Mouse (Mus musculus) testis, postnatal 14 days (tissue): ENCODE measurements around the gene Kctd21.

ENCODE experiments used
- DNase-seq: peaks from one replicate; pipeline ENCODE4 v3.0.0; 2021; ENCODE audit warnings: low spot score

Kctd21 gene

DNA sequence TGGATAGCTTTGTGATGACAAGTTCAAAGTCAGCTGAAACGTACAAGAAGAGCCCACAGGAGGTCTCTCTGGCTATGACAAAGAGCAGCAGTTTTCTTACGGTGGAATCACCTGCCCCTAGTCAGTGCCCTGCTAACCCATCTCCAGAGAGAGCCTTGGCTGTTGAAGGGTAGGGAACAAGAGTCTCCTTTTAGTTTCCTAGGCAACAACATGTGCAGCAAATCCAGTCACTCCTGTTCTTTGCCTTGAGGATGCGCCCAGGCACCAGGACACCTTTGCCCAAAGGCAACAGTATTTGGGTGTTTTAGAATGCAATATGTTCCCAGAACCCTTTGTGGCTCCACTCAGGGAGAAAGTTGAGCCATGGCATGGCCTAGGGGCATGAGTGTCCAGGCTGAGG lies 16.2 kb downstream of the Kctd21 start:
- no peak for DNase-seq

DNA sequence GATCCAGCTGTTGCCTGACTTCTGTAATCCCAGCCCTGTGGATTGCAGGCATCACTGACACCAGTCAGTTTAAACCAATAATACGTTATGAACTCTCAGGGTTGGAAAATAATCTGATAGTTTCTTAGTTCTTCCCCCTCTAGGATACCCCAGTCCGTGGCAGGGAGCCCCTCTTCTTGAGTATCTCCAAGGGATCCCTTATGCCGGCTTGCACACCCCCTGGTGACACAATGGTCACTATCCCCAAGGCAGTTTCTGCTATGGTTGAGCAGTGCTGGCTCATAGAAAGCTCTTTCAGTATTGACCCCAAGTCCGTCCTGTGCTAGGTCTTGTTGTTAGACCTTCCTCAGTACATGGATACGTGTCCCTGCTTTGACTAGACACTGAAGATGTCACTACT lies 16.7 kb downstream of the Kctd21 start:
- DNase-seq = no peak

DNA sequence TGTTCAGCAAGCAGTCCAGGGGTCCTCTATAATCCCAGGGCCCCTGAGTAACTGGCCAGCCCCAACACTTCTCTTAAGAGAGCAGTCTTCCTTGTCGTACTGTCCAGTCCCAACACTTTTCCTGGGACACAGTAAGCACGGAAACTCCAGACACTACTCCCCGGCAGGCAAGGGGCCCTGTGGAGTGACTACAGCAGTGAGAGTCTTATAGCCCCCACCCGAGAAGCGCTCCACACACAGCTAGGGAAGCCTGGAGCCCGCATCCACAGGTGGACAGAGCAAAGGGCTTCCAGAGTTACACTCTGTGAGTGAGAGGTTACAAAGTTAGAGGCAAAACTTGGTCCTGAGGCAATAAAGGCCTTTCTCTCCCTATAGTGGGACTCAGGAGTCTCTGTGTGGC lies 17.3 kb downstream of the Kctd21 start:
- DNase-seq = no peak

DNA sequence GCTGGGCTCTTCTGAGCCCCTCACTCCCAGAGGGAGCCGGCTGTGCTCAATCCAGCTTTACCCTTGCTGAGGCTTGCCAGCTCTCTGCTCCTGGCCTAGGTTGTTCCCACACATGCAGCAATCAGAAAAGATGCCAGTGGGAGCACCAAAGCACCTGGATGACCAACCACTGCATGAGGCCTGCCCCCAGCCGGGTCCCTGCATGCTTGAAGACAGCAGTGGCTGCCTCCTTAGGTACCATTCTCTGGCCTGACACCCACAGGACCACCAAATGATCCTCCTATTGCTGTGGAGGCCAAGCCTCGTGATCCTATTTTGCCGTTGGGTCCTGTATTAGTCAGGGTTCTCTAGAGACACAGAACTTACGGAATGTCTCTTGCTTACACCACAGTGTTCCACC lies 18.8 kb downstream of the Kctd21 start:
- DNase-seq = no peak

DNA sequence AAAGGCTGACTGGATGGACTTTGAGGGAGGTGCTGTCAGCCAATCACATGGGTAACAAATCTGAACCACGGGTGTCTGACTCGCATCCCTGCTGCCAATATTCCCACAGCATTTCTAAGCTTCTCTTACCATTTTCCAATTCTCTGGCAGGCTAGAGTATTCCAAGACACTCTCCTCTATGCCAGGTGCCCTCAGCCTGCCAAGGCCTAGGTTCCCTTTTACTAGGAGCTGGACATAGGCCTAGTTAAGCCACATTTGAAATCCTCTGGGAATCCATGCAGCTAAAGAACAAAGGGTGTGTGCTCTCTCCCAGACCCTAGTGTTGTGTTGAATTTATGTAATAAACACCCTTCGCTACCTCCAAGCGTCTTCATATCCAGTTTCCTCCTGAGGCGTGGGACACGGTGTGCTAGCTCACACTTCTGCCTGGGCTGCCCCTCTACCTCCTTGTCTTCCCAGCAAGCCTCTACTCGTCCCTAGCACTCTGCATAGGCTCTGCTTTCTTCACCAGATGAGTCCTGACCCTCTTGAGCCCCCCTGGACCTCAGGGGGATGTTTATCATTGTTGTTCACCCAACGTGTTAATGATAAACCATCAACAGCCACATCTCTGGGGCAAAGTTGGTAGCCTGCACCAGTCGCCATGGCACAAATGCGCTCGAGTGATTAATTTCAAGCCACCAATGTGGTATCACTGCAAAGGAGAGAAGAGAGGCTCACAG lies 19.8 kb downstream of the Kctd21 start:
- DNase-seq = no peak

DNA sequence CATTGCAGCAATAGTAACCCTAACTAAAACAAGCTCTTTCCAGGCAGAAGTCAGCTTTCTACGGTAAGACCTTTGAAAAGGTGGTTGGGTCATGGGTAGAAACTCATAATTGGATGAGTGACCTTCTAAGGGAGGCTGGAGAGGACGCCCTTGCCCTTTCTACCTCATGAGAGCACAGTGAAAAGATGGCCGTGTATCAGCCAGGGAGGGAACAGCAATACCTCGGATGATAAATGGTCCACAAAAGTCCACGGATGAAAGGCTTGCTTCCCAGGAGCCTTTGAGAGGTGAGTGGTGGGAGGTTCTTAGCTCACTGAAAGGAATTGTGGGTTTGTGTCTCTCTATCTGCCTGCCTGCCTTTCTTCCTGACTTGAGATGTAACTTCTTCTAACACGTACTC lies 21.2 kb downstream of the Kctd21 start:
- DNase-seq = no peak

DNA sequence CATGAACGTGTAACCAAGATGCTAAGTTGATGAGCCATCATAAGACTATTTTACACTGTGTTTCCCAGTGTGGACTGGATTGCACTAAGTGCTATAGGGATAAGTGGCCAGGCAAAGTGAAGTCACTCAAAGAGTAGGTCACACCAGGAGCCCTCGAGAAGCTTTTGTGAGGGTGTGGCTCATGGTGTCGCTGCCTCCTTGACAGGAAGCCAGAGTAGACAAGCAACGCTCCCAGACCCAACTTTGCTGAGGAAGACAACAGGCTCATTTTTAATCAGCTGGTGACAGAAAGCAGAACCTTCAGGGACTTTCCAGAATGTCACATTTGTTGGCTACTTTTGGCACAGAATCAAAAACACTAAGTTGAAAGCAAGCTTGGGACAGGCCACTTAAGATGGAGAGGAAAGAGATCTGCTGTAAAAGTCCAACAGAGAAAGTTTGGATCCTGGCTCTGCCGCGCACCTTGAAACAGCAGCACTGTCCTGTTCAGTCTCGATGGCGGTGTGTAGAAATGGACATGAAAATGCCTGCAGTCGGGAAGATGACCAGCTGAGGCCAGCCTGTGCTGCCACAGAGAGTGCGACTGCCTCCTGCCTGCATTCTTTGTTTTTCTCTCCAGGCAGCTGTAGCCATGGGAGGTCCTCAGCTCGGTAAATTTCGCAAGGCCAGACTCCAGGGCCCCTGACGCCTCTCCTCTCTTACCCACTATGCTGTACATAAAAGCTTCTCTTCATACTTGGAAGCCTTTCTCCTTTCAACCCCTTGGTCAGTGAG lies 23.1 kb downstream of the Kctd21 start:
- DNase-seq = no peak

DNA sequence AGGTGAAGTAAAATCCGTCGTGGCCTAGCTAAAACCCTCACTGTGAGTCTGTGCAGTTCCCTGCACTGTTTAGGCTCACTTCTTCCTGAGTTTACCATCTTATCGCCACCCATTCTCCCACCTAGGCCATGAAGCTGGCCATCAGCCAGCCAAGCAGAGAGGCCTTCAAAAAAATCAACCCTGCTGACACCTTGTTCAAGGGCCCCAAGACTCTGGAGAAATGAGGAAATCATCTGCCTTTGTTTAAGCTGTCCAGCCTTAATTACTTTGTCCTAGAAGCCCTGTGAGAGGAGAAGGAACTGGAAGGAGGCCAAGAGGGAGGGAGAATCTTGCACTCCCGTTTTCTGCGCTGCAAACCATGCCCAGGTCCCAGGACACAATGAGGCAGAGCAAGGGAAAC lies 24.1 kb downstream of the Kctd21 start:
- no peak for DNase-seq

DNA sequence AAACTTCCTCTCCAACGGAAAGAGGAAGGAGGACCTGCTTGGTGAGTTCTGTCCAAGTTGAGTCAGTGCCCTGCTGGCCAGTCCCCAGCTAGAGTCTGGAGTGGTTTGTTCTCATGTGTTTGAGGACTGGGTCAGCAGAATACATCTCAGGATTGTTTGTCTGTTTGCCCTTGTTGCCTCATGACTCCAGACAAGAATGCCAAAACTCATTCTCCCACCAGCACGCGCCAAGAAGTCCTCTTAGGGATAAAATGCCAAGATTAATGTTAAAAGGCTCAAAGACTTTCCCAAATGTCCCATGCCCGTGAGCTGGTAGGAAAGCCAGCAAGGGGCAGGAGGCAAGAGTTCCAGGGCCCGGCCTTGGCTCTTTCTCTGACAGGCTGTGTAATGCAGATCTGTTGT lies 24.7 kb downstream of the Kctd21 start:
- no peak for DNase-seq

DNA sequence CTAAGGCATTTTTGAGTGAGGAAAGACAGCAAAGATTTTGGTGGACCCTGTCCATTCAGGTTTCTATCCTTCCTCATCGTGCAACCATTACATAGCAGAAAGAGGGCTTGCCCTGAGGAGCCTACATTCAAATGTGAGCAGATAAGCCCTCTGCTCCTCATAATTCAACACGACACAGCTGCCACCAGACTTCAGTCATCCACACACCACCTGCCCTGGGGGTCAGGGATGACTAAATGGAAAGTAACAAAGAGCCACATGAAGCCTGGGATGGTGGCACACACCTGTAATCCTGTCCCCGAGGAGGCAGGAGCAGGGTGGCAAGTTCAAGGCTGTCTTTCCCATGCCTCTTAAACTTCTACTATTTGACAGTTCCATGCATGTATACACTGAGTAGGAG lies 25.7 kb downstream of the Kctd21 start:
- no peak for DNase-seq

DNA sequence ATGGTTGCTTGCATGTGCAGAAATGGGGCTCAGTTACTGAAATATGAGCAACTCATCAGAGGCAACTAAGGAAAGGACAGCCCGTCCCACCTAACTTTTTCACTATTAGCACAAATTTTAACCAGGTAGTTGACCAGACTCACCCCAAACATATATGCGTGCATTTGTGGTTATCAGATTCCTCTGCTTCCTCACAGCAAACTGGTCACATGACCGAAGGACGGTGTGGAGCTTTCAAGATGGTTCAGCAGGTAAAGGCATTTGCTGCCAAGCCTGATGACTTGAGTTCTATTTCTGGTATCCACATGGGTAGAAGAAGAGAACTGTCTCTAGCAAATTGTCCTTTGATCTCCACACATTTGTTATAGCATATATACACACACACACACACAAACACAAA lies 26.2 kb downstream of the Kctd21 start:
- no peak for DNase-seq

DNA sequence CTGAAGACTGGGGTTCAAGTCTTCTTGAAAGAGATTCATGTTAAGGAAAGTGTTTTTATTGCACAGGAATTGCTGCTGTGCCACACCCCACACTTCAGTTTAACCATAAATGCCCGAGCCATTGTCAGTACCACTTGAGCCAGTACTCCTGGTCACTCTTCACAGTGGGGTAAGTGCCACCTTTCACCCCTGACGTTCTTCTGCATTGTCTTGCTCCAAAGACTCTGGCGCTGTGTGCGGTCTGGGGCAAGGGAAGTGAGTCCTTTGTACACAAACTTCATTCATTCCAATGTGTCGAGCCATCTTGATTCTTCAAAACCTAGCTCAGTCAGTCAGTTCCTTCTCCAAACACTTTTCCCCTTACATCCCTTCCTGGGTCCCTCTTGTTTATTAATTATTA lies 28.0 kb downstream of the Kctd21 start:
- no peak for DNase-seq

DNA sequence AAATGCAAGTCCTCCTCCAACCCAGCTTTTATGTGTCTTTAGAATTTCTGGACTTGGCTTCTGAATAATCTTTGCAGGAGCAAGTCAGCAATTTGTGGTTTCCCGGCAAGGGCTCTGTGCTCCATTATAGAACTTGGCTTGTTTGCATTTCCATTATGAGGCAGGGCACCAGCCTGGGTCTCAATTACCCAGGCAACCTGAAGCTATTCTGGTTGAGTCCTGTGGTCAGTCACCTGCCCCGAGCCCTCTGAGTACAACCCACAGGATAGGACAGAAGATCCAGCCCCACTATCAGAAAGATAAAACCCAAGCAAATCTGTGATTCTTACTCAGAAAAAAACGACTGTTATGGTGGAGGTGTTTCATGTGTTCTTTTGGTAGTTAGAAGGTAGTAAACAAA lies 28.8 kb downstream of the Kctd21 start:
- no peak for DNase-seq

DNA sequence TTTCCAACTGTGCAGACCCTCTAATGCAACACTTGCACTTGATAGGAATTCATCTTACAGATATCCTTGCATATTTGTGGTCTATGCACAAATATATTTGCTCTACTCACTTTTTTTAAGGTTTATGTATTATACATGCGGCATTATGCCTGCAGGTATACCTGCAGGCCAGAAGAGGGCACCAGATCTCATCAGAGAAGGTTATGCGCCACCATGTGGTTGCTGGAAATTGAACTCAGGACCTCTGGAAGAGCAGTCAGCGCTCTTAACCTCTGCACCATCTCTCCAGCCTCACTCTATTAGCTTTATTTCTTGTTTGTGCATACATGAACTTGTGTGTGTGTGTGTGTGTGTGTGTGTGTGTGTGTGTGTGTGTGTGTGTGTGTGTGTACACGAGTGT lies 29.3 kb downstream of the Kctd21 start:
- DNase-seq = no peak

DNA sequence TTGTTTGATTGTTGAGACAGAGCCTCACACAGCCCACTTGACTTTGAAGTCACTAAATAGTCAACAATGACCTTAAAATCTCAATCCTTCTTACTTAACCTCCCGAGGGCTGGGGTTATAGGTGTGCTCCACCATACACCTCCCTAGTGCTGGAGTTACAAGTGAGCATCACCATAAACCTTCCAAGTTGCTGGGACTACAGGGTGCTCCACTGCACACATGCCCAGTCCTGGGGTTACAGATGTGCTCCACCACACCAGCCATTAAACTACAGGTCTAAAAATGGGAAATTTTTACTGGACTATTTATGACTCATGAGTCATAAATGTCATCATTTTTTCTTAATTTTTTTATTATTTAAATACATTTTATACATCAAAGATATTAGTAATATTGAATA lies 33.8 kb downstream of the Kctd21 start:
- DNase-seq = no peak

DNA sequence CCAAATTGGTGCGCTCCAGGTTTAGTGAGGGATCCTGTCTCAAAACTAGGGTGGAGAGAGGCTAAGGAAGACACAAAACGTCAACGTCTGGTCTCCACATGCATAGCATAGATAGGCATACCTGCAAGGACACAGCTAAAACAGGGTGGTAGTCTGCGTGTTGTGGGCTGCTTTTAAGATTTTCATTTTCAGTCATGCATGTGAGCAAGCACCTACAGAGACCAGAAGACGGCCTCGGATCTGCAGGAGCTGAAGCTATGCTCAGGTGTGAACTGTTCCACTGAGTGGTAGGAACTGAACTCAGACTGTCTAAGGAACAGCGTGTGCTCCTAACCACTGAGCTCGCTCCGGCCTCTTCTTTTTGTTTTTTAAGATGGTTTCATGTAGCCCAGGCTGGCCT lies 43.0 kb downstream of the Kctd21 start:
- DNase-seq = no peak

DNA sequence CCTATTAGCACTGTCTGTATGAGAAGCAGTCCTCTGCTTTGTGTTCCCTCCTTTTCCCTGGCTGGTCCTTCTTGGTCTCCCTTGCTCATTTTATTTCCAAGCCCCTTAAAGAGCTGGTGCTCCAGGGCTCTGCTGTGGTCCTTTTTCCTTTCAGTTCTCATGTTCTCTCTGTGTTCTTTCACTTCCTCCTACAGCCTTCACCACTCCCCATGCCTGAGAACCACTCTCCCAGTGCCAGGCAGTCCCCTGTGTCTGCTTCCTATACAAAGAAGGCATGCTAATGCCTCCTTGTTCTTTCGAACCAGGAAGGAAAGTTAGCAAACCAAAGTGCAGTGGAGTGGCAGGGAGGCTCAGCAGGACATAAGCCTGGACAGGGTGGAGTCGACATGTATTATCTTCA lies 43.8 kb downstream of the Kctd21 start:
- DNase-seq = no peak

DNA sequence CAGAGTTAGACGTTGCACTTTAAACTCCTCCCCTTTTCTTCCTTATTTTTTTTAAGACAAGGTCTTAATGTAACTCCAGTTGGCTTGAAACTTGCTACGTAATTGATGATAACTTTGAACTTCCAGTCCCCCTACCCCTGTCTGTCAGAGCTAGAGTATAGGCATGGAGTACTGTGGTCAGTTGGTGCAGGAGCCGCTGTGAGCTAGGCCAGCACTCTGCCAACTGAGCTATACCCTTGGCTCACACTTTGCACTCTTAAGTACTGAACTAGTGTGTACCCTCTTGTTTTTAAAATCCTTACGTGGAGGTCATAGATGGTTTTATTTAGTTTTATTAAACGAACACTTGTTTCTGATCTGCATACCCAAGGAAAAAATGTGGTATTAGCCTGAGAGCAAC lies 47.2 kb downstream of the Kctd21 start:
- DNase-seq = no peak

DNA sequence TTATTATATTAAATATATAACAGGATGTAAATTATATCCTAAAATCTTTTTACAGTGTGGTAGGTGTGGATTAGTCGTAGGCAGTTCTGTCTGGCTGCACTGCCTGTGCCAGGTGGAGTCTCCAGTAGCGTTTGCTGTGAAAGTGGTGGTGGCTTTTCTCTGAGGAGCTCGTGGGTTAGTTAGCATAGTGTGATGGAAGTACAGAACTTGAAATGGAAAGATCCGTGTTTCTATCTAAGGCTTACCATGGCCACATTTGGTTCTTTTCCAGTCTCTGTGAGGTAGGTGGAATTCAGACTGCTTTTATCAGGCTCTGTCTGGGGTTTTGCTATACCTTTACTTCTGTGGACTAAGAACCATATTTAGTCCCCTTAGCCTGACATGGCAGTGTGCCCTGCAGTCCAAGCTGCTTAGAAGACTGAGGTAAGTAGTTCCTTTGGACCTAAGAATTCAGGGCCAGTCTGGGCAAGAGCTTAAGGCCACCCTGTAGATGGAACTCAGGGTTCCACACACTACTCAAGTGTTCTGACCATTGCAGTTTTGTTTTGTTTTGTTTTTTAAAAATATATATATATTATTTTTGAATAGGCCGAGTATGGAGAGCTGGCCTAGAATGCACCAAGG lies 48.5 kb downstream of the Kctd21 start:
- DNase-seq = no peak

DNA sequence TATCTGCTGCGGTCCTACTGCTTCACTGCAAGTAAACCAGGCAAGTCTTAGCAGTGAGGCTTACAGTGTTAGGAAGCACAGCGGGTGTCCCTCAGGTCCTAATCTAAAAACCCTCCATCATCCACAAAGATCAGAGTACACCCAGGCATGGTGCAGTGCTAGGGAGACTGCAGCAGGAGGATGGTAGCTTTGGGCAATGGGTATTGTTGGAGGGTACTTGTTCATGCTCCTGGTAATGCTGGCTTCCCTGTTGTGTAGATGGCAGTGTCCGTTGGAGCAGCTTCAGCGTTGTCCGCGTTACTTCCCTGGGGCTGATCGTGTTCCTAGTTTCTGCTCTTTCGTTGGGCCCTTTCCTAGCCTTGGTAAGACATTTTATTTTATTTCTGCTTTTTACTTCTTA lies 50.5 kb downstream of the Kctd21 start:
- DNase-seq = no peak

DNA sequence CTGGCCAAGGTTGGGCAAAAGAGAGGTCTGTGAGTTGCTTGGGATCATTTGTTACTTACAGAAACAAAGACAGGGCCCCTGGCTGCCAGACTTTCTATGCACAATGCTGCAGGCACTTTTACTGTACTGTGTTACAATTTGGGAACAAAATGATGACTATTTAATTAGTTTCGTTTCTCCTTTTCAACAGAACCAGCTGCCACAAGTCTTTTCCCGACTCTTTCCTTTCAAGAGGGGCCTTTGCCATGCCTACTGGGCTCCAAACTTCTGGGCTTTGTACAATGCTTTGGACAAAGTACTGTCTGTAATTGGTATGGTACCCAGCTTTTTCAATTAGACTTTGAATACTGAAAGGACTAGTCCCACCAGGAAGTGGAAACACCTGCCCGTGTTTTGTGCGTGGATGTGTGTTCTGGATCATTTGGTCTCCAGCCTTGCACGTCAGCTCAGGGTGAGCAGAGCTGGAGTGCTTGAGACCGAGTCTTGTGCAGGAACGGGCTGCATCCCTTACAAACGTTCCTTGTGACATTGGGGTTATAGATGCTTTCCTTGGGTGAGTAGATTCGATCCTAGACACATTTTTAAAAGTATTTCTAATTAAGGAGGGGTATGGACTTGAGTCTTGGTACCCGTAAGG lies 51.5 kb downstream of the Kctd21 start:
- DNase-seq = no peak

DNA sequence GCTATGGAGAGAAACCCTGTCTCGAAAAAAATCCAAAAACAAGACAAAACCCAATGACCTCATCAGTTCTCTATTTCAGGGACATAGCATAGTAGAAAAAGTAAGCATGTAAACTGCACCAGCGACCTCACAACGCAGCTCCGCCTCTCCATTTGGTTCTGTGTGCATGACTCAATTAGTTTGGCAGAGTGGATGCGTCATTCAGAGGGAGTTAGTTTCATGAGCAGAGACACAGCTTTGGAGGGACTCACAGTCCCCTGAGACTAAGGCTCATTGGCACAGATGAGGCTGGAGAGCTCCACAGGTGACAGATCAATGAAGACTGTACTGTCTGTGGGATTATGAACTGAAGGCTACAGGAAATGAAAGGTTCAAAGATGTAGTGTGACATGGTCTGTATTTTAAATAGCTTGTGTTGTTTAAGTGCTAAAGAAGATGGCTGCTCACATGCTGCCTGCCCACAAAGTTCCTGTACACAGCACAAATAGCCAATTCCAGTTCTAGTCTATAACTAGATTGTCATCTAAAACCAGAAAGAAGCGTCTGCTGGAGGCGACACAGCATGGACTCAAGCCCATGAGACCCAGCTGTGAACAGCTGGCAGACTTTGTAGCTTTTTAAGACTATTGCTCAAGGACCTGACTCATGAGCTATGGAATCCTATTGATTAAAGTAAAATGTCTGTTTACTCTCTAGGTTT lies 54.1 kb downstream of the Kctd21 start:
- no peak for DNase-seq
